Mouse (Mus musculus): ENCODE data around the gene Tapbpl. TPM values are rescaled to one million over a fixed set of nuclear protein-coding genes. Genes with fewer than 3 reads are reported as not detected.

Tapbpl gene
- polyA plus RNA-seq (2012; rRNA removed), result 25.3 and 45.1 TPM in 2 replicates

GRCm38 (mm10) chr6:125231117-125232044 is at the start of gene Tapbpl:
Tapbpl (minus strand) TSS chr6:125231860.
- TF ChIP-seq CTCF (IDR thresholded peaks at IDR 0.05; ENCODE audit: extremely low read depth, insufficient read length, insufficient replicate concordance, low read depth, low read length) (no peak), POLR2A (IDR thresholded peaks at IDR 0.05; ENCODE audit: low read depth, low read length) (peak; percentile 9; the same call in 1 of the 2 replicates)
- H3K36me3 ChIP-seq (ENCODE audit: control insufficient read depth, insufficient read depth, low read length), result peaks cover 23% of the 10 kb centered on the region
- peak within 1 kb of the TSS; percentile 94 for H3K27ac ChIP-seq (ENCODE audit: insufficient read depth, low read depth, low read length)
- H3K4me3 ChIP-seq (ENCODE audit: low read depth, low read length), result peak within 1 kb of the TSS; percentile 80
- peaks cover 11% of the 10 kb centered on the region; the same call in 1 of the 2 replicates for H3K4me1 ChIP-seq (ENCODE audit: control insufficient read depth, insufficient read depth, insufficient read length, low read length)
- under 1% methylated on average over 16 of the region's 16 CpGs for WGBS
- no peaks in the 10 kb centered on the region for H3K27me3 ChIP-seq (ENCODE audit: control insufficient read depth, insufficient read depth, low read length)

GRCm38 (mm10) chr6:125279729-125280128 is 48.1 kb upstream of the Tapbpl start:
- no peaks in the 10 kb centered on the region for H3K27me3 ChIP-seq (ENCODE audit: control insufficient read depth, insufficient read depth, low read length)
- TF ChIP-seq POLR2A (IDR thresholded peaks at IDR 0.05; ENCODE audit: low read depth, low read length) (no peak), CTCF (IDR thresholded peaks at IDR 0.05; ENCODE audit: extremely low read depth, insufficient read length, insufficient replicate concordance, low read depth, low read length) (no peak)
- no peaks in the 10 kb centered on the region; the same call in none of the 2 replicates for H3K4me1 ChIP-seq (ENCODE audit: control insufficient read depth, insufficient read depth, insufficient read length, low read length)
- H3K27ac ChIP-seq (ENCODE audit: insufficient read depth, low read depth, low read length), result no peak overlapping the region
- H3K4me3 ChIP-seq (ENCODE audit: low read depth, low read length), result no peak overlapping the region
- 76% methylated on average over 8 of the region's 8 CpGs for WGBS
- H3K36me3 ChIP-seq (ENCODE audit: control insufficient read depth, insufficient read depth, low read length), result no peaks in the 10 kb centered on the region

GRCm38 (mm10) chr6:125274841-125275563 is 43.3 kb upstream of the Tapbpl start:
- WGBS, result 46% methylated on average over 15 of the region's 15 CpGs

GRCm38 (mm10) chr6:125272228-125272785 is 40.6 kb upstream of the Tapbpl start:
- Histone ChIP-seq H3K27me3 (ENCODE audit: control insufficient read depth, insufficient read depth, low read length) (no peaks in the 10 kb centered on the region), H3K4me3 (ENCODE audit: low read depth, low read length) (no peak overlapping the region), H3K27ac (ENCODE audit: insufficient read depth, low read depth, low read length) (0 out of 2 replicates have a peak overlapping the region, but pooled peaks have one; percentile 7), H3K36me3 (ENCODE audit: control insufficient read depth, insufficient read depth, low read length) (no peaks in the 10 kb centered on the region), H3K4me1 (ENCODE audit: control insufficient read depth, insufficient read depth, insufficient read length, low read length) (peaks cover 6% of the 10 kb centered on the region)
- 72% methylated on average over 10 of the region's 10 CpGs for WGBS
- no peak for TF ChIP-seq POLR2A (IDR thresholded peaks at IDR 0.05; ENCODE audit: low read depth, low read length)
- no peak for TF ChIP-seq CTCF (IDR thresholded peaks at IDR 0.05; ENCODE audit: extremely low read depth, insufficient read length, insufficient replicate concordance, low read depth, low read length)

More at GRCm38 (mm10) chr6:125274841-125275563, 43.3 kb upstream of the Tapbpl start:
- Histone ChIP-seq H3K27me3 (ENCODE audit: control insufficient read depth, insufficient read depth, low read length) (no peaks in the 10 kb centered on the region), H3K27ac (ENCODE audit: insufficient read depth, low read depth, low read length) (no peak overlapping the region), H3K36me3 (ENCODE audit: control insufficient read depth, insufficient read depth, low read length) (no peaks in the 10 kb centered on the region), H3K4me3 (ENCODE audit: low read depth, low read length) (no peak overlapping the region), H3K4me1 (ENCODE audit: control insufficient read depth, insufficient read depth, insufficient read length, low read length) (peaks cover 6% of the 10 kb centered on the region)
- TF ChIP-seq POLR2A (IDR thresholded peaks at IDR 0.05; ENCODE audit: low read depth, low read length) (0 out of 2 replicates have a peak, but pooled peaks have one; percentile 21), CTCF (IDR thresholded peaks at IDR 0.05; ENCODE audit: extremely low read depth, insufficient read length, insufficient replicate concordance, low read depth, low read length) (peak; percentile 74; the same call in 1 of the 2 replicates)

GRCm38 (mm10) chr6:125271455-125272227 is 40.0 kb upstream of the Tapbpl start:
- H3K4me3 ChIP-seq (ENCODE audit: low read depth, low read length), result peak overlapping the region; percentile 37
- peak; percentile 94 for TF ChIP-seq CTCF (IDR thresholded peaks at IDR 0.05; ENCODE audit: extremely low read depth, insufficient read length, insufficient replicate concordance, low read depth, low read length)
- TF ChIP-seq POLR2A (IDR thresholded peaks at IDR 0.05; ENCODE audit: low read depth, low read length), result peak; percentile 24; the same call in 1 of the 2 replicates
- peaks cover 6% of the 10 kb centered on the region for H3K4me1 ChIP-seq (ENCODE audit: control insufficient read depth, insufficient read depth, insufficient read length, low read length)
- WGBS, result 14% methylated on average over 17 of the region's 17 CpGs
- H3K36me3 ChIP-seq (ENCODE audit: control insufficient read depth, insufficient read depth, low read length), result no peaks in the 10 kb centered on the region
- no peaks in the 10 kb centered on the region for H3K27me3 ChIP-seq (ENCODE audit: control insufficient read depth, insufficient read depth, low read length)
- H3K27ac ChIP-seq (ENCODE audit: insufficient read depth, low read depth, low read length), result peak overlapping the region; percentile 60

GRCm38 (mm10) chr6:125268799-125269198 is 37.1 kb upstream of the Tapbpl start:
- Histone ChIP-seq H3K27ac (ENCODE audit: insufficient read depth, low read depth, low read length) (no peak overlapping the region), H3K36me3 (ENCODE audit: control insufficient read depth, insufficient read depth, low read length) (no peaks in the 10 kb centered on the region), H3K4me3 (ENCODE audit: low read depth, low read length) (no peak overlapping the region), H3K4me1 (ENCODE audit: control insufficient read depth, insufficient read depth, insufficient read length, low read length) (peaks cover 6% of the 10 kb centered on the region; the same call in 1 of the 2 replicates), H3K27me3 (ENCODE audit: control insufficient read depth, insufficient read depth, low read length) (no peaks in the 10 kb centered on the region)
- no peak for TF ChIP-seq CTCF (IDR thresholded peaks at IDR 0.05; ENCODE audit: extremely low read depth, insufficient read length, insufficient replicate concordance, low read depth, low read length)
- no peak for TF ChIP-seq POLR2A (IDR thresholded peaks at IDR 0.05; ENCODE audit: low read depth, low read length)
- WGBS, result 34% methylated on average over 6 of the region's 6 CpGs
